Mouse (Mus musculus) left cerebral cortex, postnatal 4 days (tissue): ENCODE results near the gene Arhgap24. TPM values are rescaled to one million over a fixed set of nuclear protein-coding genes. Genes with fewer than 3 reads are reported as not detected.

Source experiments
- DNase-seq: peaks from one replicate; pipeline ENCODE4 v3.0.0-alpha.2; 2022
- intact Hi-C: fragments of 180-260 bp; cut with DNase I; formaldehyde crosslinking; loops from one replicate; pipeline ENCODE4 v1.15.1; 2025
- total RNA-seq, 2 experiments: library from RNA; stranded (reverse); gene quantifications; 2 replicates each; pipeline ENCODE4 v1.2.3; 2021

Gene Arhgap24
- total RNA-seq, 2 experiments from 2014 or later: 4.6 to 4.9 TPM

GRCm38 (mm10) chr5:102777852-102778251 is 296.7 kb downstream of the Arhgap24 start:
- no peak for DNase-seq
- intact Hi-C loops: no loop called here

- intact Hi-C loops: no loop called here
- DNase-seq: no peak
Measured at GRCm38 (mm10) chr5:102778253-102778652, 297.1 kb downstream of the Arhgap24 start.

GRCm38 (mm10) chr5:102783585-102783984 is 302.4 kb downstream of the Arhgap24 start:
- DNase-seq: peak; percentile 2
- intact Hi-C loops: no loop called here

GRCm38 (mm10) chr5:102786123-102786522 is 304.9 kb downstream of the Arhgap24 start:
- DNase-seq: no peak

GRCm38 (mm10) chr5:102788437-102788836 is 307.2 kb downstream of the Arhgap24 start:
- DNase-seq: no peak
- intact Hi-C loops: no loop called here

More at GRCm38 (mm10) chr5:102786123-102786522, 304.9 kb downstream of the Arhgap24 start:
- intact Hi-C loops: no loop called here

GRCm38 (mm10) chr5:102791273-102791672 is 310.1 kb downstream of the Arhgap24 start:
- no peak for DNase-seq
- intact Hi-C loops: no loop called here

- intact Hi-C loops: no loop called here
- DNase-seq: no peak
Measured at GRCm38 (mm10) chr5:102793536-102793935, 312.3 kb downstream of the Arhgap24 start.

GRCm38 (mm10) chr5:102801469-102801868 is 320.3 kb downstream of the Arhgap24 start:
- no peak for DNase-seq
- intact Hi-C loops: no loop called here

GRCm38 (mm10) chr5:102802833-102803232 is 321.6 kb downstream of the Arhgap24 start:
- DNase-seq: no peak
- intact Hi-C loops: no loop called here

GRCm38 (mm10) chr5:102803675-102804074 is 322.5 kb downstream of the Arhgap24 start:
- intact Hi-C loops: no loop called here
- DNase-seq: no peak

- intact Hi-C loops: no loop called here
- no peak for DNase-seq
Measured at GRCm38 (mm10) chr5:102807518-102807917, 326.3 kb downstream of the Arhgap24 start.

GRCm38 (mm10) chr5:102810366-102810957 is 329.3 kb downstream of the Arhgap24 start:
- DNase-seq: no peak
- intact Hi-C loops: no loop called here

GRCm38 (mm10) chr5:102813271-102813670 is 332.1 kb downstream of the Arhgap24 start:
- no peak for DNase-seq

GRCm38 (mm10) chr5:102817641-102818040 is 336.4 kb downstream of the Arhgap24 start:
- DNase-seq: no peak
- intact Hi-C loops: no loop called here

More at GRCm38 (mm10) chr5:102813271-102813670, 332.1 kb downstream of the Arhgap24 start:
- intact Hi-C loops: no loop called here

- intact Hi-C loops: no loop called here
- DNase-seq: no peak
Measured at GRCm38 (mm10) chr5:102825538-102825937, 344.3 kb downstream of the Arhgap24 start.

GRCm38 (mm10) chr5:102839071-102839470 is 357.9 kb downstream of the Arhgap24 start:
- intact Hi-C loops: no loop called here
- DNase-seq: no peak

GRCm38 (mm10) chr5:102843934-102844709 is 362.9 kb downstream of the Arhgap24 start:
- intact Hi-C loops: no loop called here

GRCm38 (mm10) chr5:102844731-102845598 is 363.8 kb downstream of the Arhgap24 start:
- intact Hi-C loops: no loop called here
- DNase-seq: peak; percentile 80

More at GRCm38 (mm10) chr5:102843934-102844709, 362.9 kb downstream of the Arhgap24 start:
- no peak for DNase-seq

GRCm38 (mm10) chr5:102845800-102846199 is 364.6 kb downstream of the Arhgap24 start:
- intact Hi-C loops: no loop called here
- DNase-seq: no peak

- DNase-seq: no peak
- intact Hi-C loops: no loop called here
Measured at GRCm38 (mm10) chr5:102847859-102848258, 366.7 kb downstream of the Arhgap24 start.

- intact Hi-C loops: no loop called here
- no peak for DNase-seq
Measured at GRCm38 (mm10) chr5:102851761-102852160, 370.6 kb downstream of the Arhgap24 start.
